Mouse (Mus musculus): Measurements from ENCODE around the gene Treh. TPM values are rescaled to one million over a fixed set of nuclear protein-coding genes. Genes with fewer than 3 reads are reported as not detected.

Treh gene
- polyA plus RNA-seq, 1 experiment = not detected

DNA sequence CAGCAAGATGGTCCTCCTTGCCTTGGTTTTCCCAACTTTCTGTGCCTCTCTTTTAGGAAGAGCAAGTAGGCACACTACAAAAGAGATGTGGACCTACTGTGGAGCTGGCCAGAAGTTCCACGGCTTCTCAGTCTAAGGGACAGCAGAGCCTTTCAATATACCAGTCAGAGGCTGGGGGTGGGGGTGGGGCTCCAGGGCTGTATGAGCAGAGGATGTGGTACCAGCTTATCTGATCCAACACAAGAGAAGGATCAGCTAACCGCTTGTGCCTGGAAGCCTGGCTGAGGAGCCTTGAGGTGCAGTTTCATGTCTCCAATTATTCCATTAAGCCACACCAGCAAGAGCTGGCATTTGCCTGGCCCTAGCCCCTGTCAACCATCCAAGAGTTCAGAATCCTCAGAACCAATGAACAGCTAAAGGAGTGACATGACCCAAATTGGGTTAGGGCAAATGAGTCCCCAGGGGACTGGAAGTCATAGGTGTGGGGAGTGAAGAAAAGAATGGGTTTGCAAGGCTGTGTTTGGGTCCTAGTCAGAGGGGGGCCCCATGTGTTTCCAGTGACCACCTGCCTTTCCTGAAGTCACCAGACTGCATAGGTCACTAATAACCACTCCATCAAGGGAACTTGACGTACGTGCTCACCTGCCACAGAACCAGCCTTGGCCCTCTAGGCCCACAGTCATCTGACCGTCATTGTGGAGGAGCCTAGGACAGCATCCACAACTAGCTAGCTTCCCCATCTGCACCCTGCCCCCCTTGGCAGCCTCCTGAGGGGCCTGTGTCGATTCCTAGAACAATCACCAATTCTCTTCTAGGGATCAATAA, 44.2 kb downstream of the Treh start:
- no peak overlapping the region for H3K4me3 ChIP-seq (replicated peaks)
- no peaks in the 10 kb centered on the region; the same call in 1 of the 2 replicates for H3K36me3 ChIP-seq (ENCODE audit: control insufficient read depth)
- TF ChIP-seq TAL1 (IDR thresholded peaks at IDR 0.05; ENCODE audit: low read length) (no peak), GATA1 (IDR thresholded peaks at IDR 0.05; ENCODE audit: low read length) (no peak)
- H3K9me3 ChIP-seq (ENCODE audit: control insufficient read depth, low read length) = no peaks in the 10 kb centered on the region
- H3K27me3 ChIP-seq (ENCODE audit: control insufficient read depth) = peaks cover 22% of the 10 kb centered on the region
- peaks cover 51% of the 10 kb centered on the region for H3K4me1 ChIP-seq (ENCODE audit: control insufficient read depth)

GRCm38 (mm10) chr9:44717822-44718242, 44.8 kb downstream of the Treh start:
- no peaks in the 10 kb centered on the region; the same call in 1 of the 2 replicates for H3K36me3 ChIP-seq (ENCODE audit: control insufficient read depth)
- no peaks in the 10 kb centered on the region for H3K9me3 ChIP-seq (ENCODE audit: control insufficient read depth, low read length)
- H3K4me1 ChIP-seq (ENCODE audit: control insufficient read depth) = peaks cover 45% of the 10 kb centered on the region
- no peak for TF ChIP-seq GATA1 (IDR thresholded peaks at IDR 0.05; ENCODE audit: low read length)
- TF ChIP-seq TAL1 (IDR thresholded peaks at IDR 0.05; ENCODE audit: low read length) = no peak
- H3K27me3 ChIP-seq (ENCODE audit: control insufficient read depth) = peaks cover 23% of the 10 kb centered on the region
- H3K4me3 ChIP-seq (replicated peaks) = no peak overlapping the region

DNA sequence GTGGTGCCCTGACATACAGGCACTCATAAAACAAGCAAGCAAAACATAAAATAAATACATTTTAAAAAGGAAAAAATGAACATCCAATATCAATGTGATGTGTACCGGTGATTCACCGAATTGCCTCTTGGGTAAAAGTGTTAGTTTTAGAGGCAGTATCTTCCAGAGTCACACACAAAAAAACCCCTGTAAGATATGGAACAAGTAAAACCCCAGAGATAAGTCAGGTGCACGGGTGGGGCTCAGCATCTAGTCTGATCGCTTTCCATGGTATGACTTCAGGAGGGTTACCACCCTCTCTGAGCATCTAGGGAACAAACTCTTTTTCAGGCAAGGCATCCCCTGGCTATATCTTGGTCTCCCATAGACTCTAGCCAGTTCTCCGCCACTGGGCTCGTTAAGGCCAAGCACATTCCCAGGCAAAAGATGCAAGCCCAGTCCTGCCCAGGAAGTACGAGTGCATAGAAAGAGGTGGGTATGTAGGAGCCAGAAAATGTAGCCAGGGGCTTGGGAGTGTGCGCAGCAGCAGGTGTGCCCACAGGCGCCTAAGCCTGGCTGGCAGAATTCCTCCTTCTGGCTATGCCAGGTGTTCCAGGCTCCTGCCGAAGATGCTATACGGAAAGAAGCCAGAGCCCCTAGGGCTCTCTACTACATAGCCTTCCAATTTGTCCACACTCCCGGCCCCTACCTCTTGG, 46.1 kb downstream of the Treh start:
- Histone ChIP-seq H3K27me3 (ENCODE audit: control insufficient read depth) (peaks cover 27% of the 10 kb centered on the region), H3K4me1 (ENCODE audit: control insufficient read depth) (peaks cover 35% of the 10 kb centered on the region), H3K9me3 (ENCODE audit: control insufficient read depth, low read length) (no peaks in the 10 kb centered on the region), H3K4me3 (replicated peaks) (no peak overlapping the region), H3K36me3 (ENCODE audit: control insufficient read depth) (no peaks in the 10 kb centered on the region; the same call in 1 of the 2 replicates)
- no peak for TF ChIP-seq GATA1 (IDR thresholded peaks at IDR 0.05; ENCODE audit: low read length)
- no peak for TF ChIP-seq TAL1 (IDR thresholded peaks at IDR 0.05; ENCODE audit: low read length)

- no peak for TF ChIP-seq TAL1 (IDR thresholded peaks at IDR 0.05; ENCODE audit: low read length)
- TF ChIP-seq GATA1 (IDR thresholded peaks at IDR 0.05; ENCODE audit: low read length) = no peak
- Histone ChIP-seq H3K36me3 (ENCODE audit: control insufficient read depth) (no peaks in the 10 kb centered on the region; the same call in 1 of the 2 replicates), H3K27me3 (ENCODE audit: control insufficient read depth) (peaks cover 27% of the 10 kb centered on the region), H3K9me3 (ENCODE audit: control insufficient read depth, low read length) (no peaks in the 10 kb centered on the region), H3K4me1 (ENCODE audit: control insufficient read depth) (peaks cover 35% of the 10 kb centered on the region), H3K4me3 (replicated peaks) (no peak overlapping the region)
These were observed 46.8 kb downstream of the Treh start for GRCm38 (mm10) chr9:44719632-44720357.

DNA sequence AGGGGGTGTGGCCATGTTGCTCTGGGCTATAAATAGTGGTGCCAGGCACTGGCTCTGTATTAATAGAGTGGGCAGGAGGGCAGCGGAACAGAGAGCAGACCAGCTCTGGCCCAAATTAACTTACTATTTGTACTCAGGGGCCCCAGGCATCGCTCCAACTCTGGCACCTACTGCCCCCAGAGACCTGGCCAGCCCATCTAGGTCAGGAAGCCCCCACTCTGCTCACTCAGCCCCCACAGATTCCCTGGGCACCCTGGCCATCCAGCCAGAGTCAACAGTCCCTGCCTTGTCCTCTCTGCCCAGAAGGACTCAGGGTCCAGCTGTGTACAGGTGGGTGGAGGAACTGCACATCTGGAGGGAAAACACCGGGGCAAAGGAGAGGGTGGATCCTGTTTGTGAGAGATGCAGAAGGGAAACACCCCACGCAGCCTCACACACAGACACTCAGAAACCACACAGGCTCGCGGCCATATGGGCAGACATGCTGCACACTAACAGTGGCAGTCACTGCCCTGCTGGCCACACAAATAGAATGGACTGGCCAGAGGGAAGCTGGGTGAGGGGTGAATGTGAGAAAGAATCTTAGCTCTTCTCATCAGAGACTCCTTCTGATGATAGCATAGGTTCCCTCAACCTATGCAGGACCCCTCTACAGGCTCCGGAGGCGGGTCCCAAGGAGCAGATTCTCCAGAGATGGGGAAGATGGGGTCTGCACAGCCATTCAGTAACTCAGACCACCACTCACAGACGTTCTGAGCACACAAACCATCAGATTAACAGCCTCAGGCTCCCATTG, 47.5 kb downstream of the Treh start:
- TF ChIP-seq TAL1 (IDR thresholded peaks at IDR 0.05; ENCODE audit: low read length) (no peak), GATA1 (IDR thresholded peaks at IDR 0.05; ENCODE audit: low read length) (no peak)
- Histone ChIP-seq H3K4me3 (replicated peaks) (peak overlapping the region; percentile 59), H3K36me3 (ENCODE audit: control insufficient read depth) (no peaks in the 10 kb centered on the region; the same call in 1 of the 2 replicates), H3K9me3 (ENCODE audit: control insufficient read depth, low read length) (no peaks in the 10 kb centered on the region), H3K27me3 (ENCODE audit: control insufficient read depth) (peaks cover 27% of the 10 kb centered on the region), H3K4me1 (ENCODE audit: control insufficient read depth) (peaks cover 35% of the 10 kb centered on the region)

DNA sequence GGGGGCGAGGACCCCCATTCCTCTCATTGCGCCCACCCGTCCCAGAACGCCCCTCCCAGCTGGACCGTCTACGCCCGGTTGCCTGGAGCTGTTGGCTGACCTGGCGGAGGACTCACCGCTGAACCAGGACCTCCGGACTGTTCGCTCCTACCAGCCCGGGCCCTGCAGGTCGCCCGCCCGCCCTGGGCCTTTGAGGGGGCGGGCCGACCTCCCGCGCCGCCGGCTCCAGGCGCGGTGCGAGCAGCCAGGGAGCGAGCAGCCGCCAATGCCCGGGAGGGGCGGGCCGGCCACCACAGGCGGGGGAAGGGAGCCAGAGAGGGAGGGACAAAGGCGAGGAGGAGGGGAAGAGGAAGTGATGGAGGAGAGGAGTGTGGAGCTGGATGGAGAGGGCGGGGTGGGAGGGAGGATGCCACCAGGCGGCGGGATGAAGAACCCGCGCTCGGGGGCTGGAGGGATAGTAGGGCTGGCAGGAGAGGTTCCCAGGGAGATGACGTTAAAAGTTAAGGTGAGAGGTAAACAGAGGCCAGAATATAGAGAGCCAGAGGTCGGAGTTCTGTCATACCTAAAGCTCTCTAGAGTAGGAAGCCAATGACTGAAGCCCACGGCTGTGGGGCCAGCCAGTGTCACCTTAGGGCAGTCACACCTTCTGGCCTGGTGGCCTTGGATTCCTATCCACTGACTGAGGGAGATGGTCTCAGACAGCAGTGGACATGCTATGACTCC, 48.3 kb downstream of the Treh start:
- no peaks in the 10 kb centered on the region for H3K9me3 ChIP-seq (ENCODE audit: control insufficient read depth, low read length)
- no peaks in the 10 kb centered on the region for H3K36me3 ChIP-seq (ENCODE audit: control insufficient read depth)
- H3K4me3 ChIP-seq (replicated peaks) = peak overlapping the region; percentile 59
- peaks cover 27% of the 10 kb centered on the region for H3K27me3 ChIP-seq (ENCODE audit: control insufficient read depth)
- TF ChIP-seq GATA1 (IDR thresholded peaks at IDR 0.05; ENCODE audit: low read length) (no peak), TAL1 (IDR thresholded peaks at IDR 0.05; ENCODE audit: low read length) (no peak)
- H3K4me1 ChIP-seq (ENCODE audit: control insufficient read depth) = peaks cover 35% of the 10 kb centered on the region

- Histone ChIP-seq H3K9me3 (ENCODE audit: control insufficient read depth, low read length) (no peaks in the 10 kb centered on the region), H3K4me1 (ENCODE audit: control insufficient read depth) (peaks cover 33% of the 10 kb centered on the region), H3K36me3 (ENCODE audit: control insufficient read depth) (no peaks in the 10 kb centered on the region), H3K4me3 (replicated peaks) (no peak overlapping the region), H3K27me3 (ENCODE audit: control insufficient read depth) (peaks cover 27% of the 10 kb centered on the region)
- no peak for TF ChIP-seq GATA1 (IDR thresholded peaks at IDR 0.05; ENCODE audit: low read length)
- no peak for TF ChIP-seq TAL1 (IDR thresholded peaks at IDR 0.05; ENCODE audit: low read length)
These were observed 48.8 kb downstream of the Treh start for GRCm38 (mm10) chr9:44721877-44722186.

GRCm38 (mm10) chr9:44722575-44722974, 49.5 kb downstream of the Treh start:
- H3K27me3 ChIP-seq (ENCODE audit: control insufficient read depth) = peaks cover 27% of the 10 kb centered on the region
- TF ChIP-seq TAL1 (IDR thresholded peaks at IDR 0.05; ENCODE audit: low read length) (no peak), GATA1 (IDR thresholded peaks at IDR 0.05; ENCODE audit: low read length) (no peak)
- peaks cover 26% of the 10 kb centered on the region for H3K4me1 ChIP-seq (ENCODE audit: control insufficient read depth)

More at GRCm38 (mm10) chr9:44722575-44722974, 49.5 kb downstream of the Treh start:
- Histone ChIP-seq H3K9me3 (ENCODE audit: control insufficient read depth, low read length) (no peaks in the 10 kb centered on the region), H3K36me3 (ENCODE audit: control insufficient read depth) (no peaks in the 10 kb centered on the region), H3K4me3 (replicated peaks) (no peak overlapping the region)
